Mouse (Mus musculus) ES-Bruce4 (cell line): ENCODE results near the gene Lsm3.

Experiments used
- CTCF ChIP-seq: IDR thresholded peaks from one replicate; pipeline ENCODE4 v1.8.1; 2011; ENCODE audit warnings: low read depth, low read length
- POLR2A ChIP-seq: IDR thresholded peaks from one replicate; pipeline ENCODE4 v1.8.1; 2011; ENCODE audit warnings: low read length; ENCODE audit not compliant: insufficient read depth

DNA sequence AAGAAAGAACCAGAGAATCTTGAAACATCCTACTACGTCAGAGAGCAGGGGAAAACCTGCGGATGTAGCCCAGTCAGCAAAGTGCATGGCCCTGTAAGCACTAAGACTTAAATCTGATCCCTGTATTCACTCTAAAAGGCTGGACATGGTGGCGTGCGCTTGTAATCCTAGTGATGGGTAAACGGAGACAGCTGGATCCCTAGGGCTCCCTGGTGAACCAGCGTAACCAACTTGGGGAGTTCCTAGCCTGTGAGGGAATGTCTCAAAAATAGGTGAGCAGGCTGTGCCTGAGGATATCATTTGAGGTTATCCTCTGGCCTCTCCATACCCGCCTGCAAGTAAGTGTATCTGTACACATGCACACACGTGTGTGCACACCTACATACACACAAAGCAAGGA lies 14.9 kb downstream of the Lsm3 start:
- TF ChIP-seq CTCF (no peak), POLR2A (no peak)
